Mouse (Mus musculus) lung, embryonic 15.5 days (tissue): ENCODE measurements at regions not wholly inside any gene's neighbourhood (a gene's known extent, or its start where the extent isn't known, plus 50 kb on each side); places are given as distances from the start of the nearest gene placed in this dataset.

Source experiments
- ATAC-seq: fragments of 200-750 bp; cut with Nextera tagmentation; 2 replicates; pipeline ENCODE4 v1.8.0; 2017; ENCODE audit warnings: moderate number of reproducible peaks, borderline replicate concordance; ENCODE audit not compliant: low FRiP score, low TSS enrichment; ENCODE audit errors: extremely low read depth
- H3K27ac ChIP-seq: fragments of 300-500 bp; sonication (generic); 2 replicates; pipeline ENCODE4 v1.5.1; 2015; ENCODE audit warnings: moderate library complexity, mild to moderate bottlenecking, inconsistent platforms
- H3K27me3 ChIP-seq: fragments of 300-500 bp; sonication (generic); 2 replicates; pipeline ENCODE4 v1.6.1; 2015; ENCODE audit warnings: inconsistent platforms
- H3K36me3 ChIP-seq: fragments of 300-500 bp; sonication (generic); 2 replicates; pipeline ENCODE4 v1.6.1; 2015; ENCODE audit warnings: inconsistent platforms
- H3K4me1 ChIP-seq: fragments of 300-500 bp; sonication (generic); 2 replicates; pipeline ENCODE4 v1.6.1; 2015; ENCODE audit warnings: inconsistent platforms
- H3K4me2 ChIP-seq: fragments of 300-500 bp; sonication (generic); 2 replicates; pipeline ENCODE4 v1.6.1; 2015; ENCODE audit warnings: inconsistent platforms, mild to moderate bottlenecking, moderate library complexity
- H3K4me3 ChIP-seq: fragments of 300-500 bp; sonication (generic); 2 replicates; pipeline ENCODE4 v1.5.1; 2015; ENCODE audit warnings: mild to moderate bottlenecking, inconsistent platforms
- H3K9ac ChIP-seq: fragments of 300-500 bp; sonication (generic); 2 replicates; pipeline ENCODE4 v1.6.1; 2015; ENCODE audit warnings: inconsistent platforms
- H3K9me3 ChIP-seq: fragments of 300-500 bp; sonication (generic); 2 replicates; pipeline ENCODE4 v1.6.1; 2016; ENCODE audit warnings: inconsistent platforms
- WGBS: fragments of 180-500 bp; shearing (Covaris S2); methylation state at CpG from one replicate; pipeline ENCODE4 v1.1.7; 2015; 5-methylcytosine and 5-hydroxymethylcytosine counted together

- ATAC-seq, result no peak
- Histone ChIP-seq H3K27ac (0 out of 2 replicates have a peak overlapping the region, but pooled peaks have one; percentile 6), H3K4me1 (0 out of 2 replicates have a peak, but pooled peaks cover 6% of the 10 kb centered on the region), H3K36me3 (no peaks in the 10 kb centered on the region), H3K4me2 (no peak overlapping the region), H3K27me3 (no peaks in the 10 kb centered on the region), H3K4me3 (no peak overlapping the region), H3K9ac (no peak overlapping the region), H3K9me3 (peaks cover 9% of the 10 kb centered on the region; the same call in 1 of the 2 replicates)
- WGBS, result 48% methylated on average over 5 of the region's 5 CpGs
These were observed 471.1 kb downstream of the Nfib start for GRCm38 (mm10) chr4:82234443-82234842.

- WGBS, result 47% methylated on average over 6 of the region's 6 CpGs
- H3K36me3 ChIP-seq, result no peaks in the 10 kb centered on the region
- H3K27ac ChIP-seq, result no peak overlapping the region
- no peak overlapping the region for H3K4me2 ChIP-seq
- no peak for ATAC-seq
- no peak overlapping the region for H3K4me3 ChIP-seq
- H3K4me1 ChIP-seq, result no peaks in the 10 kb centered on the region
- no peak overlapping the region for H3K9ac ChIP-seq
- no peaks in the 10 kb centered on the region for H3K27me3 ChIP-seq
- no peaks in the 10 kb centered on the region for H3K9me3 ChIP-seq
These were observed 479.1 kb downstream of the Nfib start for GRCm38 (mm10) chr4:82226197-82227119.

- Histone ChIP-seq H3K4me1 (0 out of 2 replicates have a peak, but pooled peaks cover 3% of the 10 kb centered on the region), H3K4me3 (no peak overlapping the region), H3K27me3 (no peaks in the 10 kb centered on the region), H3K27ac (no peak overlapping the region), H3K36me3 (no peaks in the 10 kb centered on the region), H3K9me3 (no peaks in the 10 kb centered on the region), H3K4me2 (no peak overlapping the region), H3K9ac (no peak overlapping the region)
- WGBS, result 73% methylated on average over 8 of the region's 8 CpGs
- ATAC-seq, result no peak
These were observed 484.8 kb downstream of the Nfib start for GRCm38 (mm10) chr4:82220724-82221123.

GRCm38 (mm10) chr4:82220120-82220714 is 485.3 kb downstream of the Nfib start:
- H3K4me1 ChIP-seq, result 0 out of 2 replicates have a peak, but pooled peaks cover 3% of the 10 kb centered on the region
- H3K9me3 ChIP-seq, result no peaks in the 10 kb centered on the region
- no peaks in the 10 kb centered on the region for H3K36me3 ChIP-seq
- 65% methylated on average over 7 of the region's 7 CpGs for WGBS
- no peaks in the 10 kb centered on the region for H3K27me3 ChIP-seq
- H3K9ac ChIP-seq, result no peak overlapping the region
- H3K27ac ChIP-seq, result no peak overlapping the region
- ATAC-seq, result no peak
- H3K4me3 ChIP-seq, result no peak overlapping the region
- H3K4me2 ChIP-seq, result no peak overlapping the region

GRCm38 (mm10) chr4:82218616-82219015 is 486.9 kb downstream of the Nfib start:
- Histone ChIP-seq H3K9me3 (no peaks in the 10 kb centered on the region), H3K4me2 (no peak overlapping the region), H3K4me3 (no peak overlapping the region), H3K36me3 (no peaks in the 10 kb centered on the region), H3K27me3 (no peaks in the 10 kb centered on the region), H3K4me1 (0 out of 2 replicates have a peak, but pooled peaks cover 3% of the 10 kb centered on the region), H3K9ac (no peak overlapping the region), H3K27ac (no peak overlapping the region)
- ATAC-seq, result no peak
- WGBS, result 76% methylated on average over 6 of the region's 6 CpGs

- Histone ChIP-seq H3K9me3 (no peaks in the 10 kb centered on the region), H3K4me1 (no peaks in the 10 kb centered on the region), H3K4me3 (no peak overlapping the region), H3K27ac (no peak overlapping the region), H3K27me3 (no peaks in the 10 kb centered on the region), H3K4me2 (no peak overlapping the region), H3K36me3 (no peaks in the 10 kb centered on the region), H3K9ac (no peak overlapping the region)
- WGBS, result 93% methylated on average over 1 of the region's 1 CpGs
- no peak for ATAC-seq
These were observed 498.5 kb downstream of the Nfib start for GRCm38 (mm10) chr4:82207031-82207430.

GRCm38 (mm10) chr4:82200306-82200705 is 505.2 kb downstream of the Nfib start:
- Histone ChIP-seq H3K9ac (no peak overlapping the region), H3K9me3 (no peaks in the 10 kb centered on the region), H3K4me2 (no peak overlapping the region), H3K4me1 (no peaks in the 10 kb centered on the region), H3K27me3 (no peaks in the 10 kb centered on the region), H3K4me3 (no peak overlapping the region), H3K36me3 (no peaks in the 10 kb centered on the region), H3K27ac (no peak overlapping the region)
- ATAC-seq, result no peak
- 51% methylated on average over 2 of the region's 2 CpGs for WGBS

- H3K9me3 ChIP-seq, result no peaks in the 10 kb centered on the region
- no peaks in the 10 kb centered on the region for H3K4me1 ChIP-seq
- H3K36me3 ChIP-seq, result no peaks in the 10 kb centered on the region
- no peak overlapping the region for H3K4me2 ChIP-seq
- H3K4me3 ChIP-seq, result no peak overlapping the region
- no peak overlapping the region for H3K9ac ChIP-seq
- no peak for ATAC-seq
- no peaks in the 10 kb centered on the region for H3K27me3 ChIP-seq
- H3K27ac ChIP-seq, result no peak overlapping the region
These were observed 506.4 kb downstream of the Nfib start for GRCm38 (mm10) chr4:82199118-82199517.

GRCm38 (mm10) chr4:82197611-82198010 is 507.9 kb downstream of the Nfib start:
- ATAC-seq, result no peak
- H3K9ac ChIP-seq, result no peak overlapping the region
- H3K4me3 ChIP-seq, result no peak overlapping the region
- H3K27me3 ChIP-seq, result no peaks in the 10 kb centered on the region
- 75% methylated on average over 6 of the region's 6 CpGs for WGBS
- no peak overlapping the region for H3K4me2 ChIP-seq
- no peaks in the 10 kb centered on the region for H3K4me1 ChIP-seq
- H3K9me3 ChIP-seq, result no peaks in the 10 kb centered on the region
- H3K36me3 ChIP-seq, result no peaks in the 10 kb centered on the region
- no peak overlapping the region for H3K27ac ChIP-seq

GRCm38 (mm10) chr4:82196024-82196647 is 509.4 kb downstream of the Nfib start:
- ATAC-seq, result no peak
- Histone ChIP-seq H3K4me2 (no peak overlapping the region), H3K36me3 (no peaks in the 10 kb centered on the region), H3K27me3 (no peaks in the 10 kb centered on the region), H3K9me3 (no peaks in the 10 kb centered on the region), H3K4me3 (no peak overlapping the region), H3K27ac (no peak overlapping the region), H3K4me1 (no peaks in the 10 kb centered on the region), H3K9ac (no peak overlapping the region)
- WGBS, result 66% methylated on average over 6 of the region's 6 CpGs

- H3K36me3 ChIP-seq, result no peaks in the 10 kb centered on the region
- no peaks in the 10 kb centered on the region for H3K4me1 ChIP-seq
- no peak for ATAC-seq
- no peak overlapping the region for H3K4me3 ChIP-seq
- 75% methylated on average over 5 of the region's 5 CpGs for WGBS
- no peak overlapping the region for H3K4me2 ChIP-seq
- H3K9me3 ChIP-seq, result no peaks in the 10 kb centered on the region
- H3K27ac ChIP-seq, result no peak overlapping the region
- H3K27me3 ChIP-seq, result no peaks in the 10 kb centered on the region
- H3K9ac ChIP-seq, result no peak overlapping the region
These were observed 511.6 kb downstream of the Nfib start for GRCm38 (mm10) chr4:82193905-82194304.

GRCm38 (mm10) chr4:82186892-82187291 is 518.7 kb downstream of the Nfib start:
- Histone ChIP-seq H3K27me3 (no peaks in the 10 kb centered on the region), H3K27ac (no peak overlapping the region), H3K36me3 (no peaks in the 10 kb centered on the region), H3K4me1 (no peaks in the 10 kb centered on the region), H3K4me3 (no peak overlapping the region), H3K9ac (no peak overlapping the region), H3K4me2 (no peak overlapping the region), H3K9me3 (no peaks in the 10 kb centered on the region)
- no peak for ATAC-seq
- 93% methylated on average over 3 of the region's 3 CpGs for WGBS
